ENCODE assay signal across 23 mouse cellular contexts in genomic region chr5:64555931-64556330, GRCm38 (mm10).
"Had no signal": no experiment of that assay in that cellular context is flagged by ENCODE, and none has a peak within 500 bp of the region (broad histone marks: within the 10 kb centered on the region; RNA-seq: fewer than 3 reads in every experiment).

No protein-coding gene starts in this region.

- ATAC-seq: intestine, postnatal 0 days; liver, postnatal 0 days; lung, postnatal 0 days; midbrain, embryonic 15.5 days had no signal

- H3K27me3 ChIP-seq: kidney, embryonic 15.5 days; limb, embryonic 12.5 days; limb, embryonic 15.5 days; midbrain, embryonic 12.5 days; midbrain, embryonic 15.5 days; neural tube, embryonic 12.5 days; neural tube, embryonic 15.5 days had no signal

- DNase-seq: kidney, adult 8-10 months; kidney, postnatal 10 days; kidney, postnatal 36 days; layer of hippocampus, postnatal 36 days; left cerebral cortex, postnatal 4 days; liver, postnatal 0 days; lung, embryonic 14.5 days; retina, postnatal 1 day; right cerebral cortex, postnatal 25 days; thymus, adult 2 months; thymus, postnatal 14 days had no signal

- H3K27ac ChIP-seq: kidney, embryonic 15.5 days; limb, embryonic 12.5 days; limb, embryonic 15.5 days; liver, embryonic 14.5 days; macrophage; midbrain, embryonic 12.5 days; midbrain, embryonic 15.5 days; neural tube, embryonic 12.5 days; neural tube, embryonic 15.5 days; stomach, postnatal 0 days had no signal

- H3K36me3 ChIP-seq: kidney, embryonic 15.5 days; limb, embryonic 12.5 days; limb, embryonic 15.5 days; midbrain, embryonic 12.5 days; midbrain, embryonic 15.5 days; neural tube, embryonic 12.5 days; neural tube, embryonic 15.5 days had no signal

- H3K4me3 ChIP-seq: kidney, embryonic 15.5 days; limb, embryonic 12.5 days; limb, embryonic 15.5 days; midbrain, embryonic 12.5 days; midbrain, embryonic 15.5 days; neural tube, embryonic 12.5 days; neural tube, embryonic 15.5 days had no signal

- H3K4me1 ChIP-seq: kidney, embryonic 15.5 days; limb, embryonic 12.5 days; limb, embryonic 15.5 days; midbrain, embryonic 12.5 days; midbrain, embryonic 15.5 days; neural tube, embryonic 12.5 days; neural tube, embryonic 15.5 days had no signal
